Comparison of ENCODE assay signal across 24 mouse cellular contexts in the genomic region with DNA sequence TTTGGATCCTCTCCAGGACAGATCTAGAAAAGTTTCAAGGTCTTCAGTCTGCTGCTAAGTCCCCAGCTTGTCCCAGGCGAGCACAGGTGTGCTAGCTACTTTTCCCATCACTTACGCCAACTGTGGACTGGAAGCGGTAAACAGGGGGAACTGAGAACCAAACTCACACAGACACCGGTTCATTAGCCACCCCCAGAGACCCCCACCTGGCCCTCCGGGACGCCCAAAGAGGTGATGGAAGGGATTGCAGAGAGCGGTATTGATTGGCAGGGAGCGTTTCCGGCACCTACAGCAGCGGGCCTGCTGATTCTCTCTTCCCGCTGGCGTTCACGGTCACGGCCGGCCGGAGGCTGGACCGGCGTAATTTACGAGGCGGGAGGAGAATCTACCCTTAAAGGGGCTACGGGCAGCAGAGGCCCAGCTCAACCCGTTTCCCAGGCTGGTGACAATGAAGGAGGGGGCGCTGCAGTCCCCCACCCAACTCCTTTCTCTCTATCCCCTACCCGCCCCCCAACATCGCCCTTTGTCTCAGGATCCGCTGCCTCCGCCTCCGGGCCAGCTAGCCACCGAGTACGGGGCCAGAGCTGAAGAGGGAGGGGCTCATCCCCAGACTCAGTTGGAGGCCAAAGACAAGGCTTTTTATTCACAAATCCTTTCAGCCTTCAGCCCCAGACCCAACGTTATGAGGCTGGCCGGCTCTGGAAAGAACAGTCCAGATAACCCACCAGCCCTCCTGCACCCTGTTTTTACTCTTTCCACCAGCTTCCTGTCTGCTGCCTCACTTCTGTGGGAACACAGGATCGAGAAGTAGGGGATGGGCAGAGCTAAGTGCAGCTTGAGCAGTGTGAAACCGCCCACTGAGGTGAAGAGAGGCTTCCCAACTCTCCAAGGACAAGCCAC. TPM values are rescaled to one million over a fixed set of nuclear protein-coding genes. Genes with fewer than 3 reads are reported as not detected.
A peak's percentile ranks its signal among the peaks of the same experiment; 100 is the strongest.
DNase-seq lines count a peak whose midpoint lies in the region; ATAC-seq and TF ChIP-seq lines count a peak whose summit lies in the region.
"Had no signal": no experiment of that assay in that cellular context is flagged by ENCODE, and none has a peak within 500 bp of the region (broad histone marks: within the 10 kb centered on the region; RNA-seq: fewer than 3 reads in every experiment).

No protein-coding gene starts in this region.

- ATAC-seq in kidney, embryonic 14.5 days (ENCODE audit: low FRiP score, low TSS enrichment) = no peak
- 0 out of 2 replicates have a peak, but pooled peaks have one; percentile 30 for ATAC-seq in erythroid progenitor cell, adult 5-6 weeks (replicated peaks; ENCODE audit: low FRiP score, poor library complexity, severe bottlenecking)
- peak; percentile 35; the same call in 1 of the 2 replicates for ATAC-seq in neural tube, embryonic 12.5 days (ENCODE audit: low FRiP score, low read depth)
- ATAC-seq: forebrain, embryonic 13.5 days; liver, embryonic 12.5 days; midbrain, embryonic 16.5 days had no signal

- under 1% methylated on average over 34 of the region's 34 CpGs for WGBS in kidney, embryonic 14.5 days
- WGBS in neural tube, embryonic 12.5 days = under 1% methylated on average over 34 of the region's 34 CpGs

- no peak overlapping the region for H3K9ac ChIP-seq in kidney, embryonic 14.5 days (ENCODE audit: low read depth, low read length)
- no peak overlapping the region for H3K9ac ChIP-seq in ES-E14 (ENCODE audit: insufficient read depth, low read depth, low read length, poor library complexity, severe bottlenecking)
- H3K9ac ChIP-seq in neural tube, embryonic 12.5 days = peak overlapping the region; percentile 49
- H3K9ac ChIP-seq: forebrain, embryonic 13.5 days; hindbrain, embryonic 12.5 days; liver, embryonic 12.5 days had no signal

- H3K4me3 ChIP-seq in kidney, embryonic 14.5 days (ENCODE audit: low read length) = peak overlapping the region; percentile 22
- peak overlapping the region; percentile 19 to 23; a peak in 2 of 4 replicates for H3K4me3 ChIP-seq in ES-E14 (ENCODE audit: insufficient read depth in 1 of 2, low read depth in 1 of 2, low read length in 2 of 2, poor library complexity in 1 of 2, severe bottlenecking in 1 of 2)
- peak overlapping the region; percentile 26 for H3K4me3 ChIP-seq in neural tube, embryonic 12.5 days
- H3K4me3 ChIP-seq: forebrain, embryonic 13.5 days; heart, embryonic 10.5 days; hindbrain, embryonic 12.5 days; liver, embryonic 12.5 days; megakaryocyte, embryonic 14.5 days had no signal

- in situ Hi-C loops in ES-E14 (cut with MboI; ENCODE audit: low sequenced_read_pairs in 2 of 2, unreplicated experiment in 2 of 2) = loop anchor here in 1 of 2 experiments (25.0 kb wide), 1 partner anchor 927 kb away; the partner anchor contains the start of gene Krt8

- H3K9me3 ChIP-seq in kidney, embryonic 14.5 days (ENCODE audit: control insufficient read depth, low read length) = no peaks in the 10 kb centered on the region
- H3K9me3 ChIP-seq in ES-E14 (ENCODE audit: control insufficient read depth, insufficient read depth, low read depth, low read length) = no peaks in the 10 kb centered on the region
- H3K9me3 ChIP-seq in neural tube, embryonic 12.5 days = no peaks in the 10 kb centered on the region
- H3K9me3 ChIP-seq: forebrain, embryonic 13.5 days; heart, embryonic 10.5 days; hindbrain, embryonic 12.5 days; liver, embryonic 12.5 days had no signal

- DNase-seq in kidney, adult 9 months = no peak
- DNase-seq in ES-E14 (ENCODE audit: low read depth, low spot score) = no peak
- DNase-seq in adrenal gland, postnatal 4 days (ENCODE audit: low spot score in 2 of 2) = no peak
- no peak for DNase-seq in left cerebral cortex, adult 8-10 months (ENCODE audit: low spot score in 2 of 2)
- DNase-seq: adrenal gland, postnatal 25 days; cerebellum, adult 11-12 months; cerebellum, postnatal 14 days; gastrocnemius, postnatal 25 days; heart, postnatal 10 days; lung, adult 2 months; thymus, postnatal 4 days had no signal

- H3K36me3 ChIP-seq in kidney, embryonic 14.5 days (ENCODE audit: control insufficient read depth, insufficient read depth, low read length) = no peaks in the 10 kb centered on the region
- H3K36me3 ChIP-seq in ES-E14 (ENCODE audit: control insufficient read depth, insufficient read depth, low read length, poor library complexity, severe bottlenecking) = no peaks in the 10 kb centered on the region
- no peaks in the 10 kb centered on the region for H3K36me3 ChIP-seq in neural tube, embryonic 12.5 days
- H3K36me3 ChIP-seq: G1E; heart, embryonic 10.5 days; hindbrain, embryonic 12.5 days; liver, embryonic 12.5 days had no signal

- H3K27me3 ChIP-seq in kidney, embryonic 14.5 days (ENCODE audit: control insufficient read depth, insufficient read depth, low read length) = peaks cover 97% of the 10 kb centered on the region
- peaks cover 94% of the 10 kb centered on the region for H3K27me3 ChIP-seq in neural tube, embryonic 12.5 days (replicated peaks)

- H3K4me1 ChIP-seq in kidney, embryonic 14.5 days (ENCODE audit: control insufficient read depth, insufficient read depth, low read length) = peaks cover 3% of the 10 kb centered on the region; the same call in 1 of the 2 replicates
- peaks cover 0 to 4% of the 10 kb centered on the region in 2 experiments; a peak in 1 of 4 replicates for H3K4me1 ChIP-seq in ES-E14 (ENCODE audit: control insufficient read depth in 2 of 2, insufficient read depth in 2 of 2, low read length in 2 of 2, poor library complexity in 1 of 2)
- peaks cover 21% of the 10 kb centered on the region for H3K4me1 ChIP-seq in neural tube, embryonic 12.5 days
- H3K4me1 ChIP-seq: liver, embryonic 12.5 days had no signal

- H3K4me2 ChIP-seq in kidney, embryonic 14.5 days (replicated peaks; ENCODE audit: low read depth, low read length) = peak overlapping the region; percentile 31; the same call in 1 of the 2 replicates
- peak overlapping the region; percentile 47 for H3K4me2 ChIP-seq in neural tube, embryonic 12.5 days (replicated peaks)
- H3K4me2 ChIP-seq: forebrain, embryonic 13.5 days; hindbrain, embryonic 12.5 days; liver, embryonic 12.5 days had no signal

- H3K27ac ChIP-seq in kidney, embryonic 14.5 days (ENCODE audit: low read depth, low read length) = no peak overlapping the region
- H3K27ac ChIP-seq in ES-E14 (ENCODE audit: insufficient read depth, low read depth, low read length, poor library complexity, severe bottlenecking) = no peak overlapping the region
- H3K27ac ChIP-seq in neural tube, embryonic 12.5 days = no peak overlapping the region; the same call in 1 of the 2 replicates
- H3K27ac ChIP-seq: forebrain, embryonic 13.5 days; heart, embryonic 10.5 days; hindbrain, embryonic 12.5 days; liver, embryonic 12.5 days had no signal

TF ChIP-seq in ES-E14, 5 proteins besides CTCF, POLR2A, EP300 and RAD21 (continues in another document):
- TF ChIP-seq MAFK (IDR thresholded peaks at IDR 0.05; ENCODE audit: insufficient read depth, low read depth, low read length) = no peak
- no peak for TF ChIP-seq ZC3H11A (IDR thresholded peaks at IDR 0.05; ENCODE audit: borderline replicate concordance, low read depth, low read length)
- TF ChIP-seq CHD2 (IDR thresholded peaks at IDR 0.05; ENCODE audit: low read depth, low read length) = no peak
- TF ChIP-seq HCFC1 (IDR thresholded peaks at IDR 0.05; ENCODE audit: borderline replicate concordance, insufficient read depth, low read length) = no peak; the same call in 1 of the 2 replicates

RNA-seq across cellular contexts. Expression of gene Hoxc12, which starts 2.9 kb away (rescaled TPM):
- not detected in 2 replicates for polyA plus RNA-seq in kidney, embryonic 14.5 days (2014; fragmentation: Nextera tagmentation; extraction: Ambion mirVana)
- total RNA-seq in ES-E14 (2012; rRNA removed) = 0.85 and 1.9 TPM in 2 replicates
- not detected in 2 replicates for total RNA-seq in erythroid progenitor cell, adult 5-6 weeks (2015; ENCODE audit: low replicate concordance)
- not detected in 2 replicates for total RNA-seq in erythroid progenitor cell, adult 5-6 weeks (2017; ENCODE audit: low replicate concordance)
- polyA plus RNA-seq in neural tube, embryonic 12.5 days (2016; fragmentation: Nextera tagmentation; extraction: Ambion mirVana) = 8.1 and 14.2 TPM in 2 replicates
- not detected for total RNA-seq in adrenal gland, postnatal 4 days (2021)
- total RNA-seq in left cerebral cortex, adult 8-10 months (2022) = not detected
- total RNA-seq: adrenal gland, postnatal 25 days; G1E; gastrocnemius, postnatal 25 days; heart, postnatal 10 days; layer of hippocampus, postnatal 10 days; left cerebral cortex, postnatal 10 days had no signal
- polyA plus RNA-seq: forebrain, embryonic 13.5 days; frontal cortex, adult 2 months; G1E; heart, embryonic 10.5 days; hindbrain, embryonic 12.5 days; liver, embryonic 12.5 days; lung, adult 2 months; midbrain, embryonic 16.5 days had no signal

RNA-seq across cellular contexts. Expression of gene Hoxc11, which starts 14.7 kb away (rescaled TPM):
- 2.9 and 4.4 TPM in 2 replicates for polyA plus RNA-seq in kidney, embryonic 14.5 days (2014; fragmentation: Nextera tagmentation; extraction: Ambion mirVana)
- total RNA-seq in ES-E14 (2012; rRNA removed) = not detected in 2 replicates
- not detected in 2 replicates for total RNA-seq in erythroid progenitor cell, adult 5-6 weeks (2015; ENCODE audit: low replicate concordance)
- total RNA-seq in erythroid progenitor cell, adult 5-6 weeks (2017; ENCODE audit: low replicate concordance) = not detected in 2 replicates
- polyA plus RNA-seq in neural tube, embryonic 12.5 days (2016; fragmentation: Nextera tagmentation; extraction: Ambion mirVana) = 4.3 and 5.7 TPM in 2 replicates
- total RNA-seq in adrenal gland, postnatal 4 days (2021) = under 1 TPM in 1 of 2 experiments, not detected in 1; 0.20 TPM
- not detected for total RNA-seq in left cerebral cortex, adult 8-10 months (2022)
- total RNA-seq: adrenal gland, postnatal 25 days; heart, postnatal 10 days; layer of hippocampus, postnatal 10 days; left cerebral cortex, postnatal 10 days had no signal
- polyA plus RNA-seq: forebrain, embryonic 13.5 days; frontal cortex, adult 2 months; G1E; heart, embryonic 10.5 days; hindbrain, embryonic 12.5 days; liver, embryonic 12.5 days; lung, adult 2 months; midbrain, embryonic 16.5 days had no signal

RNA-seq across cellular contexts. Expression of gene Hoxc13, which starts 18.6 kb away (rescaled TPM):
- not detected in 2 replicates for polyA plus RNA-seq in kidney, embryonic 14.5 days (2014; fragmentation: Nextera tagmentation; extraction: Ambion mirVana)
- 0.42 and 0.94 TPM in 2 replicates for total RNA-seq in ES-E14 (2012; rRNA removed)
- not detected in 2 replicates for total RNA-seq in erythroid progenitor cell, adult 5-6 weeks (2015; ENCODE audit: low replicate concordance)
- not detected in 2 replicates for total RNA-seq in erythroid progenitor cell, adult 5-6 weeks (2017; ENCODE audit: low replicate concordance)
- 6.5 and 17.7 TPM in 2 replicates for polyA plus RNA-seq in neural tube, embryonic 12.5 days (2016; fragmentation: Nextera tagmentation; extraction: Ambion mirVana)
- total RNA-seq in adrenal gland, postnatal 4 days (2021) = not detected
- not detected for total RNA-seq in left cerebral cortex, adult 8-10 months (2022)
- total RNA-seq: adrenal gland, postnatal 25 days; G1E; gastrocnemius, postnatal 25 days; heart, postnatal 10 days; layer of hippocampus, postnatal 10 days; left cerebral cortex, postnatal 10 days had no signal
- polyA plus RNA-seq: forebrain, embryonic 13.5 days; frontal cortex, adult 2 months; G1E; heart, embryonic 10.5 days; liver, embryonic 12.5 days; lung, adult 2 months; midbrain, embryonic 16.5 days had no signal

RNA-seq across cellular contexts. Expression of gene Hoxc10, which starts 27.1 kb away (rescaled TPM):
- polyA plus RNA-seq in kidney, embryonic 14.5 days (2014; fragmentation: Nextera tagmentation; extraction: Ambion mirVana) = 62.9 and 64.5 TPM in 2 replicates
- total RNA-seq in ES-E14 (2012; rRNA removed) = 0.58 TPM in 1 of 2 replicates, not detected in the other
- total RNA-seq in erythroid progenitor cell, adult 5-6 weeks (2015; ENCODE audit: low replicate concordance) = not detected in 2 replicates
- not detected in 2 replicates for total RNA-seq in erythroid progenitor cell, adult 5-6 weeks (2017; ENCODE audit: low replicate concordance)
- polyA plus RNA-seq in neural tube, embryonic 12.5 days (2016; fragmentation: Nextera tagmentation; extraction: Ambion mirVana) = 62.1 and 77.3 TPM in 2 replicates
- total RNA-seq in adrenal gland, postnatal 4 days (2021) = 1 to 10 TPM; 1.2 to 5.6 TPM
- total RNA-seq in left cerebral cortex, adult 8-10 months (2022) = not detected
- total RNA-seq: heart, postnatal 10 days; layer of hippocampus, postnatal 10 days; left cerebral cortex, postnatal 10 days had no signal
- polyA plus RNA-seq: forebrain, embryonic 13.5 days; frontal cortex, adult 2 months; hindbrain, embryonic 12.5 days; liver, embryonic 12.5 days; lung, adult 2 months; midbrain, embryonic 16.5 days had no signal

RNA-seq across cellular contexts. Expression of gene Hoxc5, which starts 27.7 kb away (rescaled TPM):
- 5.1 and 5.8 TPM in 2 replicates for polyA plus RNA-seq in kidney, embryonic 14.5 days (2014; fragmentation: Nextera tagmentation; extraction: Ambion mirVana)
- 0.22 TPM in 1 of 2 replicates, not detected in the other for total RNA-seq in ES-E14 (2012; rRNA removed)
- total RNA-seq in erythroid progenitor cell, adult 5-6 weeks (2015; ENCODE audit: low replicate concordance) = not detected in 2 replicates
- total RNA-seq in erythroid progenitor cell, adult 5-6 weeks (2017; ENCODE audit: low replicate concordance) = not detected in 2 replicates
- 32.1 and 35.5 TPM in 2 replicates for polyA plus RNA-seq in neural tube, embryonic 12.5 days (2016; fragmentation: Nextera tagmentation; extraction: Ambion mirVana)
- total RNA-seq in adrenal gland, postnatal 4 days (2021) = 1 to 10 TPM; 7.9 to 8.0 TPM
- total RNA-seq in left cerebral cortex, adult 8-10 months (2022) = not detected
- total RNA-seq: layer of hippocampus, postnatal 10 days; left cerebral cortex, postnatal 10 days had no signal
- polyA plus RNA-seq: forebrain, embryonic 13.5 days; frontal cortex, adult 2 months; midbrain, embryonic 16.5 days had no signal
